Mouse (Mus musculus): ENCODE measurements around the gene Psmc3. TPM values are rescaled to one million over a fixed set of nuclear protein-coding genes. Genes with fewer than 3 reads are reported as not detected.

Gene Psmc3
- polyA plus RNA-seq, 1 experiment from 2014 or later = 301 TPM

DNA sequence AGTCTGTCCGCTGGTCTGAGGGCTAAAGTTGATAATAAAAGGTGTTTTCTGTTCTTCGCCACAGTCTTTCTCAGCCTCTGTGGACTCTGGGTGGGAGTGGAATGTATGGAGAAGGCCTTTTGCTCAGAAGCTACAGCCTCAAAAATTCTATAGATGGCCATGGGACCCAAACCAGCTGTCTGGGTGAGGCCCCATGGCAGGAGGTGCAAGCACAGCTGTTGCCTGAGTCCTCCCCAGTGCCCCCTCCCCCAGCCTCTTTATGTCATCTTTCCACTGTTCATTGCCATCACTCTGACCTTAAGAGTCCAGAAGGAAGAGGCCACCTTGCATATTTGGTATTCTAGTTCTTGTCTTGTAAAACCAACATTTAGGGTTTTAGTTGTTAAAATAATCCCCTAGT is 5.6 kb downstream of the Psmc3 start:
- Histone ChIP-seq H3K9ac (no peak overlapping the region), H3K27me3 (no peaks in the 10 kb centered on the region), H3K4me2 (no peak overlapping the region), H3K9me3 (no peaks in the 10 kb centered on the region), H3K27ac (no peak overlapping the region), H3K4me3 (replicated peaks) (no peak overlapping the region), H3K36me3 (replicated peaks) (peaks cover 91% of the 10 kb centered on the region), H3K4me1 (peaks cover 9% of the 10 kb centered on the region)
- no peak for ATAC-seq (ENCODE audit: low FRiP score)
- WGBS = 98% methylated on average over 2 of the region's 2 CpGs

GRCm38 (mm10) chr2:91060544-91061355 is 6.9 kb downstream of the Psmc3 start:
- no peaks in the 10 kb centered on the region for H3K4me1 ChIP-seq
- ATAC-seq (ENCODE audit: low FRiP score) = peak; percentile 40; the same call in 1 of the 2 replicates
- no peaks in the 10 kb centered on the region for H3K27me3 ChIP-seq
- 81% methylated on average over 10 of the region's 10 CpGs for WGBS
- H3K9me3 ChIP-seq = no peaks in the 10 kb centered on the region
- H3K4me3 ChIP-seq (replicated peaks) = no peak overlapping the region
- H3K36me3 ChIP-seq (replicated peaks) = peaks cover 94% of the 10 kb centered on the region
- H3K9ac ChIP-seq = no peak overlapping the region
- no peak overlapping the region for H3K27ac ChIP-seq
- H3K4me2 ChIP-seq = no peak overlapping the region

- H3K27ac ChIP-seq = 0 out of 2 replicates have a peak overlapping the region, but pooled peaks have one; percentile 19
- no peak overlapping the region for H3K4me2 ChIP-seq
- 88% methylated on average over 6 of the region's 6 CpGs for WGBS
- no peaks in the 10 kb centered on the region for H3K27me3 ChIP-seq
- H3K4me1 ChIP-seq = no peaks in the 10 kb centered on the region
- peaks cover 85% of the 10 kb centered on the region for H3K36me3 ChIP-seq (replicated peaks)
- no peak for ATAC-seq (ENCODE audit: low FRiP score)
- H3K9ac ChIP-seq = no peak overlapping the region
- no peak overlapping the region for H3K4me3 ChIP-seq (replicated peaks)
- no peaks in the 10 kb centered on the region for H3K9me3 ChIP-seq
These were observed 8.2 kb downstream of the Psmc3 start for GRCm38 (mm10) chr2:91061849-91062481.

GRCm38 (mm10) chr2:91062779-91063606 is 9.2 kb downstream of the Psmc3 start:
- no peak overlapping the region for H3K27ac ChIP-seq
- H3K4me2 ChIP-seq = no peak overlapping the region
- ATAC-seq (ENCODE audit: low FRiP score) = no peak
- H3K9ac ChIP-seq = no peak overlapping the region
- no peaks in the 10 kb centered on the region for H3K4me1 ChIP-seq
- peaks cover 74% of the 10 kb centered on the region for H3K36me3 ChIP-seq (replicated peaks)
- H3K9me3 ChIP-seq = no peaks in the 10 kb centered on the region
- no peak overlapping the region for H3K4me3 ChIP-seq (replicated peaks)
- 89% methylated on average over 16 of the region's 16 CpGs for WGBS
- H3K27me3 ChIP-seq = no peaks in the 10 kb centered on the region

DNA sequence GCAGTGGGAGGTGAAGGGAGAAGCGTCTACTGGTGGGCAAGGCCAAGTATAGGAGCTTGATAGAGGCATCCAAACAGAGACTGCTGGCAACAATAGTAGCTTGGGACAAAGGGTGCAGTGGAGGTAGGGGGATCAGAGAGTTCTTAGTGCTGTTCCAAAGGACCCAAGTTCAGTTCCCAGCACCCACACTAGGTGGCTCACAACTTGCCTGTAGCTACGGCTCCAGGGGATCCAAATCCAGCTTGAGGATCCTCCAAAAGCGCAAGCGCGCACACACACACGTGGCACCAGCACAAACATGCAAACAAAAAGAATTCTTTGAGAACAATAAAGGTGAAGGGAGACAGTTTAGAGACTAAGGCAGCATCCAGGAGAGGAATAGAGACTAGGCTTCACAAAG is 10.4 kb downstream of the Psmc3 start:
- Histone ChIP-seq H3K9ac (no peak overlapping the region), H3K4me1 (peaks cover 10% of the 10 kb centered on the region), H3K4me3 (replicated peaks) (no peak overlapping the region), H3K27me3 (no peaks in the 10 kb centered on the region; the same call in 1 of the 2 replicates), H3K4me2 (no peak overlapping the region), H3K36me3 (replicated peaks) (peaks cover 62% of the 10 kb centered on the region), H3K9me3 (no peaks in the 10 kb centered on the region), H3K27ac (no peak overlapping the region)
- no peak for ATAC-seq (ENCODE audit: low FRiP score)
- WGBS = 85% methylated on average over 6 of the region's 6 CpGs

- Histone ChIP-seq H3K9ac (no peak overlapping the region), H3K4me1 (peaks cover 17% of the 10 kb centered on the region), H3K4me2 (no peak overlapping the region), H3K36me3 (replicated peaks) (peaks cover 51% of the 10 kb centered on the region), H3K9me3 (no peaks in the 10 kb centered on the region), H3K4me3 (replicated peaks) (no peak overlapping the region), H3K27ac (no peak overlapping the region), H3K27me3 (no peaks in the 10 kb centered on the region; the same call in 1 of the 2 replicates)
- ATAC-seq (ENCODE audit: low FRiP score) = no peak
- WGBS = 45% methylated on average over 3 of the region's 3 CpGs
These were observed 11.7 kb downstream of the Psmc3 start for GRCm38 (mm10) chr2:91065544-91065943.

DNA sequence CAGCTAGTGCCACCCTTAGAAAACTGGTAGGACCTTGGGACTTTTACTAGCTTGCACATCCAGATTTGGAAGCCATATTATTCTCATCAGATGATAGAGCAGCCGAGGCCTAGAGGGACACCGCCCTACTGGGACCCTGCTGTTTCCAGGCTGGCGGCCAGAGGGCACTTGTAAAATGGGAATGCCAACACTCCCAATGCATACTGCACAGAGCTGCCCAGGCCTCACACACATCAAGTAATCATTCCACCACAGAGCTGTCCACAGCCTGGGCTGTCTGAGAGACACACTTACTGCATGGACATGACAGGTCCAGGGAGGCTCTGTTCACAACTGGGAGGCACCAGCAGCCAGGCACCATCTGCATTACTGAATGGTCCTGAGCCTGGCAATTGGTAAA is 12.6 kb downstream of the Psmc3 start:
- no peak for ATAC-seq (ENCODE audit: low FRiP score)
- no peak overlapping the region for H3K27ac ChIP-seq
- H3K9me3 ChIP-seq = no peaks in the 10 kb centered on the region
- H3K4me1 ChIP-seq = peaks cover 24% of the 10 kb centered on the region
- 94% methylated on average over 3 of the region's 3 CpGs for WGBS
- H3K27me3 ChIP-seq = no peaks in the 10 kb centered on the region; the same call in 1 of the 2 replicates
- no peak overlapping the region for H3K9ac ChIP-seq
- H3K4me2 ChIP-seq = no peak overlapping the region
- no peak overlapping the region for H3K4me3 ChIP-seq (replicated peaks)
- H3K36me3 ChIP-seq (replicated peaks) = peaks cover 42% of the 10 kb centered on the region

DNA sequence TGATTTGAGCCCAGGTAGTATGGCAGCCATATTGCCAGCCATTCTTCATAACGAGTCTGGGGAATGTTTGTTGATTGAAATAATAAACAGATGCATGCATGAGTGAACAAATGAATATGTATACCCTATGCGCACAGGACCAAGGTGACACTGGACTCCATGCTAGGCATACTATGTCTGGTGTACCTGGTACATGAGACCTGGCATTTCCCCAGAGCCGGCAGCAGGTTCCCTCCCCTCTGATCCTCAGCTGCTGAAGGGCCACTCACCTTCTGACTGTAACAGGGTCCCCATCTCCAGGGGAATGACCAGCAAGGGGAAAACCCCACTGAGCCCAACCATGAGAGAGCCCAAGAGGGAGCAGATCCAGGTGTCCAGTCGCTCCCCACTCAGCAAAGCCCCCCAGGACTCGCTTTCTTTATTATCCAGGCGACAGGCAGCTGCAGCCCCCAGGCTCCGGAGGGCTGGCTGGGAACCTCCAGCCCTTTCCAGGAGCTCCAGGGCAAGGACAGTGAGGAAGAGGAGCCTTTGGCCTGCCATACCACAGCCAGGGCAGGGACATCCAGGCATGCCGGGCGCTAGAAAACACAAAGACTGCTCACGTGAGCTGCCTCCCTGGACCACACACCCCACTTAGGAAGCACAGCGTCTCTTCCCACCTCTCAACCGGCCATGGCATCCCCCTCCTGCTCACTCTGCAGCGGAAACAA is 14.5 kb downstream of the Psmc3 start:
- Histone ChIP-seq H3K27ac (no peak overlapping the region), H3K4me3 (replicated peaks) (peak overlapping the region; percentile 73), H3K27me3 (no peaks in the 10 kb centered on the region; the same call in 1 of the 2 replicates), H3K9ac (0 out of 2 replicates have a peak overlapping the region, but pooled peaks have one; percentile 18), H3K4me1 (peaks cover 24% of the 10 kb centered on the region), H3K36me3 (replicated peaks) (peaks cover 23% of the 10 kb centered on the region), H3K4me2 (peak overlapping the region; percentile 82), H3K9me3 (no peaks in the 10 kb centered on the region)
- WGBS = 64% methylated on average over 13 of the region's 13 CpGs
- no peak for ATAC-seq (ENCODE audit: low FRiP score)

DNA sequence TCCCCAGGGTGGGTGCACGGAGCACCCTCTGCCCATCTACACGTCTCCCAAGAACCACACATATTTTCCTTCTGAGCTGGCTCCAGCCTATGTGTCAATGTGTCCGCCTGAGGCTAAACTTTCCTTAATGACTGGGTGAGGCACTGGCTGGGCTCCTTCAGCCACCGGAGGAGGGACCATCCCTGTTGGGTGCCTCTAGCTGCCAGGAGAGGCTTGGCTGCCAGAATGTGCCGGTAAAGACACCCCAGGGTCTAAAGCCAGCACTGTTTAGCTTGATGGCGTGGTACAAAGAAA is 15.0 kb downstream of the Psmc3 start:
- H3K27me3 ChIP-seq = no peaks in the 10 kb centered on the region; the same call in 1 of the 2 replicates
- H3K36me3 ChIP-seq (replicated peaks) = peaks cover 18% of the 10 kb centered on the region
- 0 out of 2 replicates have a peak overlapping the region, but pooled peaks have one; percentile 18 for H3K9ac ChIP-seq
- peak overlapping the region; percentile 82 for H3K4me2 ChIP-seq
- H3K4me3 ChIP-seq (replicated peaks) = peak overlapping the region; percentile 73
- no peak overlapping the region for H3K27ac ChIP-seq
- H3K4me1 ChIP-seq = peaks cover 24% of the 10 kb centered on the region
- no peaks in the 10 kb centered on the region for H3K9me3 ChIP-seq
- WGBS = 47% methylated on average over 6 of the region's 6 CpGs
- ATAC-seq (ENCODE audit: low FRiP score) = no peak

DNA sequence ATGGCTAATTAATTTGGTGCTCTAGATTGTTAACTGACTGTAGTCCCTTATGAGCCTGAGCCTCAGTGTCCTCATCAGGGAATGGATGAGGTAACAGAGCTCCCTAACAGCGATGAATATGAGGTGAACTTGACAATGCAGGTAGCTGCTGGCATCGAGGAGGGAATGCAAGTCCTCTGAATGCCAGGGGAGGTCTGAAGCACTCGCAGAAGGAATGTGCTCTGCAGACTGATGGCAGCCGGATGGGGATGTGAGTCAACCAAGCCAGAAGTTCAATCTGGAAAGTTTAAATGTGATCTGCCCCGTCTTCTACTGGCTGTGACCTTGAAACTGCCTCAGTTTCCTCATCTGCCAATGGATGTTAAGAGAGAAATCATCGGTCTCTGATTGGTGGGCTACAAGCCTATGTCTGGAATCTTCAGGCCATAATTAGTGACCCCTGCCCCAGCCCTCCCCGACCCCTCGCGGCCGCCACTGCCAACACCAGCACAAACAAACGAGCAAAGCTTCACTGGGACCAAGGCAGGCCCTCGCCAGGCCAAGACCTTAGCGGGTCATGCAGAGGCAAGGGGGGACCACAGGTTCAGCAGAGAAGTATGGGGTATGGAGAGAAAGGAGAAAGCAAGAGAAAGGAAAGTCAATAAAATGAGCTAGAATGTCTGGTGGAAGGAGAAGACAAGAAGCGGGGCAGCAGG is 15.6 kb downstream of the Psmc3 start:
- H3K9me3 ChIP-seq = no peaks in the 10 kb centered on the region
- 11% methylated on average over 14 of the region's 14 CpGs for WGBS
- peak overlapping the region; percentile 82 for H3K4me2 ChIP-seq
- peak overlapping the region; percentile 73 for H3K4me3 ChIP-seq (replicated peaks)
- peaks cover 24% of the 10 kb centered on the region for H3K4me1 ChIP-seq
- peak overlapping the region; percentile 76 for H3K9ac ChIP-seq
- no peaks in the 10 kb centered on the region; the same call in 1 of the 2 replicates for H3K27me3 ChIP-seq
- H3K36me3 ChIP-seq (replicated peaks) = peaks cover 12% of the 10 kb centered on the region
- ATAC-seq (ENCODE audit: low FRiP score) = peak; percentile 1; the same call in 1 of the 2 replicates
- 0 out of 2 replicates have a peak overlapping the region, but pooled peaks have one; percentile 76 for H3K27ac ChIP-seq

DNA sequence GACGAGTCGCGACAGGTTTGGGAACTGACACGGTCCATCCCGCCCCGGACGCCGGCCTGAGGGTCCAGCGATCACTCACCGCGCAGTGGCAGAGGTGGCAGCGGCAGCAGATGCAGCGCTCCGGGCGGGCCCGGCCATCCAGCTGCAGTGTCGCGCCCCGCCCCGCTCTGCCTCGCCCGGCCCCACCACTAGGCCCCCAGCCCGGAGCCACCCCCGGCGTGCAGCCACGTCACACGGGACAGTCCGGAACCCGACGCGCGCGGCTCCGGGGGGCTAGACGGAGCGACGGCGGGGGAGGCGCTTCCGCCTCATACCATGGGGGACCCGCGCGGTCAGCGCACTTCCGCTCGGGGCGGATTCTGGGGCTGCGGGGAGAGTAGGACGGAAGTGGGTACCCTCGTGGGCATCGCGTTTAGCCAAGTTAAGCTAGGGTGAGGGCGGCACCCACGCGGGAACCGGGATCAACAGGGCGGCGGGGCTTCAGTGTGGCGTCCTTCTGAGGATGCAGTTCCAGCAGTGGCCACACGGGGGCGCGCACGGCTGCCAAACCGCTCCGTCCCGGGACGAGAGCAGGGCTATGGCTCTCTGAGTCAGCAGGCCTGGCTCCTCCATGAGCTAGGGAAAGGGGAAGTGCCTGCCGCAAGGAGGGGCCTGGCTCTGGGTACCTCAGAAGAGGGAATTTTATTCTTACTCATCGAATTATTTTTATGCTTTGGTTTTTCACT is 16.4 kb downstream of the Psmc3 start, which contains the start of gene Slc39a13:
TSS of gene Slc39a13 (minus strand) at position 342 of the 725 bp plus-strand sequence.
- under 1% methylated on average over 61 of the region's 69 CpGs for WGBS
- Histone ChIP-seq H3K27me3 (no peaks in the 10 kb centered on the region; the same call in 1 of the 2 replicates), H3K4me3 (replicated peaks) (peak within 1 kb of the TSS; percentile 73), H3K4me1 (peaks cover 24% of the 10 kb centered on the region), H3K36me3 (replicated peaks) (peaks cover 8% of the 10 kb centered on the region; the same call in 1 of the 2 replicates), H3K9ac (peak within 1 kb of the TSS; percentile 76), H3K4me2 (peak within 1 kb of the TSS; percentile 82), H3K9me3 (no peaks in the 10 kb centered on the region), H3K27ac (peak within 1 kb of the TSS; percentile 76)
- ATAC-seq (ENCODE audit: low FRiP score) = peak; percentile 95
